ENCODE assay signal across 17 mouse cellular contexts in genomic region chr17:47226391-47226790, GRCm38 (mm10).
DNase-seq lines count a peak whose midpoint lies in the region; ATAC-seq and TF ChIP-seq lines count a peak whose summit lies in the region.
"Had no signal": no experiment of that assay in that cellular context is flagged by ENCODE, and none has a peak within 500 bp of the region (broad histone marks: within the 10 kb centered on the region; RNA-seq: fewer than 3 reads in every experiment).

No protein-coding gene starts in this region.

- no peak overlapping the region for H3K4me3 ChIP-seq in lung, embryonic 14.5 days (ENCODE audit: low read depth, low read length)
- no peak overlapping the region for H3K4me3 ChIP-seq in embryonic facial prominence, embryonic 12.5 days
- no peak overlapping the region for H3K4me3 ChIP-seq in stomach, embryonic 15.5 days (replicated peaks)
- H3K4me3 ChIP-seq: embryonic facial prominence, embryonic 15.5 days; heart, adult 2 months; hindbrain, embryonic 15.5 days; limb, embryonic 12.5 days; liver, embryonic 13.5 days had no signal

- H3K36me3 ChIP-seq in lung, embryonic 14.5 days (ENCODE audit: insufficient read depth) = peaks cover 17% of the 10 kb centered on the region
- peaks cover 20% of the 10 kb centered on the region for H3K36me3 ChIP-seq in embryonic facial prominence, embryonic 12.5 days
- H3K36me3 ChIP-seq in stomach, embryonic 15.5 days = peaks cover 13% of the 10 kb centered on the region
- H3K36me3 ChIP-seq: G1E had no signal

- no peaks in the 10 kb centered on the region for H3K27me3 ChIP-seq in lung, embryonic 14.5 days (ENCODE audit: insufficient read depth, low read length)
- H3K27me3 ChIP-seq in embryonic facial prominence, embryonic 12.5 days = no peaks in the 10 kb centered on the region
- no peaks in the 10 kb centered on the region for H3K27me3 ChIP-seq in stomach, embryonic 15.5 days (replicated peaks)
- H3K27me3 ChIP-seq: embryonic facial prominence, embryonic 15.5 days; hindbrain, embryonic 15.5 days; limb, embryonic 12.5 days; liver, embryonic 13.5 days had no signal

- H3K9ac ChIP-seq in lung, embryonic 14.5 days = no peak overlapping the region
- H3K9ac ChIP-seq in embryonic facial prominence, embryonic 12.5 days = no peak overlapping the region
- no peak overlapping the region for H3K9ac ChIP-seq in stomach, embryonic 15.5 days
- H3K9ac ChIP-seq: embryonic facial prominence, embryonic 15.5 days; hindbrain, embryonic 15.5 days; limb, embryonic 12.5 days; liver, embryonic 13.5 days had no signal

- ATAC-seq in lung, embryonic 14.5 days (ENCODE audit: insufficient read depth) = no peak
- ATAC-seq in embryonic facial prominence, embryonic 12.5 days (ENCODE audit: insufficient number of reproducible peaks, insufficient read depth, low FRiP score, low TSS enrichment) = no peak
- no peak for ATAC-seq in stomach, embryonic 15.5 days (ENCODE audit: insufficient read depth, low FRiP score, low read depth)

- no peak for DNase-seq in lung, embryonic 14.5 days
- DNase-seq in lung, postnatal 36 days = no peak
- DNase-seq in R1 (ENCODE audit: low read depth, low spot score) = peak; percentile 71
- DNase-seq in heart, adult 11 months = no peak
- DNase-seq in embryo, embryonic 10 days (ENCODE audit: low spot score) = no peak
- DNase-seq: cerebellum, adult 9-10 months; kidney, adult 11 months; layer of hippocampus, adult 9-11 months; liver, embryonic 13.5 days; thymus, adult 2 months had no signal

- no peaks in the 10 kb centered on the region for H3K4me1 ChIP-seq in lung, embryonic 14.5 days (ENCODE audit: insufficient read depth)
- H3K4me1 ChIP-seq in embryonic facial prominence, embryonic 12.5 days = 0 out of 2 replicates have a peak, but pooled peaks cover 9% of the 10 kb centered on the region
- peaks cover 12% of the 10 kb centered on the region; the same call in 1 of the 2 replicates for H3K4me1 ChIP-seq in stomach, embryonic 15.5 days
- H3K4me1 ChIP-seq: hindbrain, embryonic 15.5 days had no signal

- 0 out of 2 replicates have a peak, but pooled peaks cover 4% of the 10 kb centered on the region for H3K9me3 ChIP-seq in lung, embryonic 14.5 days (ENCODE audit: low read depth, low read length)
- H3K9me3 ChIP-seq in embryonic facial prominence, embryonic 12.5 days = peaks cover 6% of the 10 kb centered on the region; the same call in 1 of the 2 replicates
- no peaks in the 10 kb centered on the region for H3K9me3 ChIP-seq in stomach, embryonic 15.5 days
- H3K9me3 ChIP-seq: embryonic facial prominence, embryonic 15.5 days; G1E; hindbrain, embryonic 15.5 days; liver, embryonic 13.5 days had no signal

- peak overlapping the region; percentile 2; the same call in 1 of the 2 replicates for H3K27ac ChIP-seq in lung, embryonic 14.5 days (ENCODE audit: low read depth)
- 0 out of 2 replicates have a peak overlapping the region, but pooled peaks have one; percentile 42 for H3K27ac ChIP-seq in embryonic facial prominence, embryonic 12.5 days
- H3K27ac ChIP-seq in stomach, embryonic 15.5 days = peak overlapping the region; percentile 48; the same call in 1 of the 2 replicates
- H3K27ac ChIP-seq: embryonic facial prominence, embryonic 15.5 days; hindbrain, embryonic 15.5 days; limb, embryonic 12.5 days; liver, embryonic 13.5 days had no signal

- no peak for TF ChIP-seq CTCF in lung, embryonic 14.5 days (IDR thresholded peaks at IDR 0.05; ENCODE audit: low read depth)

- no peak overlapping the region for H3K4me2 ChIP-seq in lung, embryonic 14.5 days
- H3K4me2 ChIP-seq in embryonic facial prominence, embryonic 12.5 days (replicated peaks) = no peak overlapping the region
- H3K4me2 ChIP-seq in stomach, embryonic 15.5 days = no peak overlapping the region
- H3K4me2 ChIP-seq: embryonic facial prominence, embryonic 15.5 days; hindbrain, embryonic 15.5 days; limb, embryonic 12.5 days; liver, embryonic 13.5 days had no signal

- 78% methylated on average over 11 of the region's 11 CpGs for WGBS in lung, embryonic 14.5 days
- WGBS in embryonic facial prominence, embryonic 12.5 days = 76% methylated on average over 11 of the region's 11 CpGs
- WGBS in stomach, embryonic 15.5 days = 80% methylated on average over 11 of the region's 11 CpGs
